Mouse (Mus musculus): ENCODE results near the gene 3110001I22Rik. TPM values are rescaled to one million over a fixed set of nuclear protein-coding genes. Genes with fewer than 3 reads are reported as not detected.
"Not testable (repeated sequence)": the region's sequence is repeated elsewhere in the genome, so short reads cannot be mapped to it uniquely, and the experiment has no call there.

Gene 3110001I22Rik
- total RNA-seq (2014; rRNA removed) = 3.1 and 5.4 TPM in 2 replicates
- 3.2 and 4.0 TPM in 2 replicates for polyA plus RNA-seq (2015; fragmentation: Nextera tagmentation; extraction: Ambion mirVana)

DNA sequence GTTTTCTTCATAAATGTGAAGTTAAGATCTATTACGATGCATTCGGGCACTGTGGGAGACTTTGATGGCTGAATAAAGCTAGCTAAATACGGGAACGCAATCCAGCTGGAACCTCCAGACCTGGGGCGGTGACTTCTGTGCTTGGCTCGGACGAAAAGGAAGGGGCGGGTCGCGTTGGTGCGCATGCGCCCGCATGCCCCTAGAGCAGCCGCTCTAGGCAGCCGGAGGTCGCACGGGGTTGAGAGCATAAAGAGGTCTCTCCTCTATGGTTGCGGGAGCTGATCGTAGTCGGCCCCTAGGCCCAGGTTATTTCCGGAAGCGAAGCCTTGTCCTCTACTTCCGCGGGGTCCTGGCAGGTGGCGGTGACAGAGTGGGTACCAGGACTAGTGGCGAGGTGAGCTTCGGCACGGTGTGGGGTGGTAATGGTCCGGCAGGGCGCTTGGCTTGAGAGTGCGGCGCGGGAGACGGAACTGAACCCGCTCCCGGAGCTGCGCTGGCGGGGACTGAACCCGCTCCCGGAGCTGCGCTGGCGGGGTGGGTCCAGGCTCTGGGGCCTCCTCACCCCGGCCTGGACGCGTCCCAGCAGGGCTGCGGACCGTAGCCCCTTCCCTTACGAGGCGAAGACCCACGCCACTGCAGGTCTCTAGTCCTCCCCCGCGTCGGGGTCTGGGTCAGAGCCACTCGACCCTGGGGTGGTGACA lies at the start of gene 3110001I22Rik, which contains the start of gene Bfar:
Gene 3110001I22Rik, plus strand, starts transcription at position 245 of the 701 bp plus-strand sequence.
Gene Bfar, plus strand, starts transcription at position 174 of the 701 bp plus-strand sequence.
- no peaks in the 10 kb centered on the region for H3K9me3 ChIP-seq (ENCODE audit: low read length)
- H3K27me3 ChIP-seq (ENCODE audit: insufficient read depth, low read length) = no peaks in the 10 kb centered on the region
- H3K36me3 ChIP-seq (ENCODE audit: insufficient read depth, low read length) = peaks cover 2% of the 10 kb centered on the region; the same call in 1 of the 2 replicates
- peak within 1 kb of the TSS; percentile 87 for H3K9ac ChIP-seq (replicated peaks; ENCODE audit: low read length, poor library complexity, severe bottlenecking)
- no peaks in the 10 kb centered on the region; the same call in 1 of the 2 replicates for H3K4me1 ChIP-seq (ENCODE audit: insufficient read depth, low read length)
- ATAC-seq (ENCODE audit: low FRiP score) (peak; percentile 93), DNase-seq (ENCODE audit: low spot score) (peak; percentile 98)
- no peak for TF ChIP-seq CTCF (IDR thresholded peaks at IDR 0.05)
- H3K27ac ChIP-seq (ENCODE audit: low read depth, low read length) = peak within 1 kb of the TSS; percentile 79
- H3K4me3 ChIP-seq (ENCODE audit: low read depth, low read length) = peak within 1 kb of the TSS; percentile 90
- WGBS = under 1% methylated on average over 52 of the region's 54 CpGs
- H3K4me2 ChIP-seq (ENCODE audit: low read depth, low read length, poor library complexity, severe bottlenecking) = peak within 1 kb of the TSS; percentile 80

GRCm38 (mm10) chr16:13628345-13628744 lies 43.4 kb upstream of the 3110001I22Rik start:
- no peak for ATAC-seq (ENCODE audit: low FRiP score)
- WGBS = 46% methylated on average over 5 of the region's 5 CpGs
- H3K27ac ChIP-seq (ENCODE audit: low read depth, low read length) = no peak overlapping the region
- H3K27me3 ChIP-seq (ENCODE audit: insufficient read depth, low read length) = no peaks in the 10 kb centered on the region
- H3K4me3 ChIP-seq (ENCODE audit: low read depth, low read length) = no peak overlapping the region
- no peaks in the 10 kb centered on the region for H3K9me3 ChIP-seq (ENCODE audit: low read length)
- H3K4me2 ChIP-seq (ENCODE audit: low read depth, low read length, poor library complexity, severe bottlenecking) = no peak overlapping the region
- no peaks in the 10 kb centered on the region for H3K4me1 ChIP-seq (ENCODE audit: insufficient read depth, low read length)
- no peak overlapping the region for H3K9ac ChIP-seq (replicated peaks; ENCODE audit: low read length, poor library complexity, severe bottlenecking)
- peak; percentile 37 for DNase-seq (ENCODE audit: low spot score)
- peaks cover 20% of the 10 kb centered on the region for H3K36me3 ChIP-seq (ENCODE audit: insufficient read depth, low read length)
- TF ChIP-seq CTCF (IDR thresholded peaks at IDR 0.05) = peak; percentile 71

DNA sequence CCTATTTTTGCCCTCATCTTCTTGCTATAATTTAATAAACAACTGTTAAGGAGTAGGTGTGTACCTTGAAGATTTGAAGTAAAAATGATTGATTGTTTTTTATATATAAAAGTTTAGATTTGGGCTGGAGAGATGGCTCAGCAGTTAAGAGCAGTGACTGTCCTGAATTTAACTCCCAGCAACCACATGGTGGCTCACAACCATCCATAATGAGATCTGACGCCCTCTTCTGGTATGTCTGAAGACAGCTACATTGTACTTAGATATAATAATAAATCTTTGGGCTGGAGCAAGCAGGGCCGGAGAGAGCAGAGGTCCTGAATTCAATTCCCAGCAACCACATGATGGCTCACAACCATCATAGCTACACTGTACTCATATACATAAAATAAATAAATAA lies 33.5 kb upstream of the 3110001I22Rik start:
- WGBS = 40% methylated on average over 2 of the region's 2 CpGs
- not testable (repeated sequence) for H3K36me3 ChIP-seq (ENCODE audit: insufficient read depth, low read length); DNase-seq (ENCODE audit: low spot score)

GRCm38 (mm10) chr16:13639508-13639907 lies 32.2 kb upstream of the 3110001I22Rik start:
- no peak overlapping the region for H3K9ac ChIP-seq (replicated peaks; ENCODE audit: low read length, poor library complexity, severe bottlenecking)

More for the DNA sequence above, 33.5 kb upstream of the 3110001I22Rik start:
- peak; percentile 58 for TF ChIP-seq CTCF (IDR thresholded peaks at IDR 0.05)
- H3K4me3 ChIP-seq (ENCODE audit: low read depth, low read length); ATAC-seq (ENCODE audit: low FRiP score); H3K27ac ChIP-seq (ENCODE audit: low read depth, low read length); H3K9ac ChIP-seq (replicated peaks; ENCODE audit: low read length, poor library complexity, severe bottlenecking); H3K9me3 ChIP-seq (ENCODE audit: low read length); H3K4me2 ChIP-seq (ENCODE audit: low read depth, low read length, poor library complexity, severe bottlenecking); H3K27me3 ChIP-seq (ENCODE audit: insufficient read depth, low read length); H3K4me1 ChIP-seq (ENCODE audit: insufficient read depth, low read length): not testable (repeated sequence)

DNA sequence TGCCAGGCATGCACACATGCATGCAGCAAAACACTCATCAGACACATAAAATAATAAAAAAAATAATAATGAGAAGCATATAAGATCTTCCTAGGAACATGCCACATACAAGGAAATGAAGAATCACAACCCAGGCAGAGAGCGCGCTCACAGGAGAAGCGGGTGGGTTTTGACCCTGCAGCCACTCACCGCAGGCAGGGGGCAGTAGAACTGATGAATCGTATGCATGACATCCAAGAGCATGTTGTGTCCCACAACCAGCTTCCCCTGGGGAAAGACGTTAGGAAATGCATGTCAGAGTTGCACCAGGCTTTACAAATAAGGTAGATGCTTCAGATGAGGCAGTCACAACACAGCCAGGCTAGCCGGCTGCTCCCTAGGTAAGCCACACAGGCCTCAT lies 31.7 kb upstream of the 3110001I22Rik start:
- TF ChIP-seq CTCF (IDR thresholded peaks at IDR 0.05) = peak; percentile 53
- no peak overlapping the region for H3K27ac ChIP-seq (ENCODE audit: low read depth, low read length)
- DNase-seq (ENCODE audit: low spot score) (no peak), ATAC-seq (ENCODE audit: low FRiP score) (no peak)
- H3K4me3 ChIP-seq (ENCODE audit: low read depth, low read length) = no peak overlapping the region
- 0 out of 2 replicates have a peak, but pooled peaks cover 4% of the 10 kb centered on the region for H3K36me3 ChIP-seq (ENCODE audit: insufficient read depth, low read length)
- H3K9ac ChIP-seq (replicated peaks; ENCODE audit: low read length, poor library complexity, severe bottlenecking) = no peak overlapping the region
- H3K4me1 ChIP-seq (ENCODE audit: insufficient read depth, low read length) = no peaks in the 10 kb centered on the region
- no peak overlapping the region for H3K4me2 ChIP-seq (ENCODE audit: low read depth, low read length, poor library complexity, severe bottlenecking)
- no peaks in the 10 kb centered on the region for H3K9me3 ChIP-seq (ENCODE audit: low read length)
- no peaks in the 10 kb centered on the region for H3K27me3 ChIP-seq (ENCODE audit: insufficient read depth, low read length)
- 76% methylated on average over 7 of the region's 7 CpGs for WGBS

More at GRCm38 (mm10) chr16:13639508-13639907, 32.2 kb upstream of the 3110001I22Rik start:
- DNase-seq (ENCODE audit: low spot score) (no peak), ATAC-seq (ENCODE audit: low FRiP score) (no peak)
- Histone ChIP-seq H3K4me3 (ENCODE audit: low read depth, low read length) (no peak overlapping the region), H3K4me1 (ENCODE audit: insufficient read depth, low read length) (no peaks in the 10 kb centered on the region), H3K27ac (ENCODE audit: low read depth, low read length) (no peak overlapping the region), H3K27me3 (ENCODE audit: insufficient read depth, low read length) (no peaks in the 10 kb centered on the region), H3K9me3 (ENCODE audit: low read length) (no peaks in the 10 kb centered on the region), H3K4me2 (ENCODE audit: low read depth, low read length, poor library complexity, severe bottlenecking) (no peak overlapping the region), H3K36me3 (ENCODE audit: insufficient read depth, low read length) (0 out of 2 replicates have a peak, but pooled peaks cover 4% of the 10 kb centered on the region)
- TF ChIP-seq CTCF (IDR thresholded peaks at IDR 0.05) = no peak
- WGBS = 87% methylated on average over 5 of the region's 5 CpGs

DNA sequence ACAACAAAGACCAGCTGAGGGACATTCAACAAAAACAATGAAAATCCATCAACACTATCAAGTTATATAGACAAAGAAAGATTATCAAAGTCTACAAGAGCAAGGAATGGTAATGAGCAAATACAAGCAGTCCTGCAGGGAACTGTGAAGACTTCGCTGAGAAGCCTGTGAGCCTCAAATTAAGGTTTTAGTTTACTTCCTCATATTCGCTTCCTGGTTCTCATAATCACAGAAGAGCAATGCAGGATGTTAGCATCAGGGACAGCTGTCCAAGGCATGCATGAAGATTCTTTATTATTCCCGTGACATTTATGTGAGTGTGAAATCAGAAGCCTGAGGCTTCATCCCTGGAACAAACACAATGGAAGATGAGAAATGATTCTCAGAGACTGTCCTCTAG lies 27.3 kb upstream of the 3110001I22Rik start:
- Histone ChIP-seq H3K4me2 (ENCODE audit: low read depth, low read length, poor library complexity, severe bottlenecking) (no peak overlapping the region), H3K27ac (ENCODE audit: low read depth, low read length) (no peak overlapping the region), H3K27me3 (ENCODE audit: insufficient read depth, low read length) (no peaks in the 10 kb centered on the region), H3K9ac (replicated peaks; ENCODE audit: low read length, poor library complexity, severe bottlenecking) (no peak overlapping the region), H3K36me3 (ENCODE audit: insufficient read depth, low read length) (peaks cover 14% of the 10 kb centered on the region; the same call in 1 of the 2 replicates), H3K4me1 (ENCODE audit: insufficient read depth, low read length) (no peaks in the 10 kb centered on the region), H3K4me3 (ENCODE audit: low read depth, low read length) (no peak overlapping the region), H3K9me3 (ENCODE audit: low read length) (no peaks in the 10 kb centered on the region)
- ATAC-seq (ENCODE audit: low FRiP score) (no peak), DNase-seq (ENCODE audit: low spot score) (no peak)
- TF ChIP-seq CTCF (IDR thresholded peaks at IDR 0.05) = no peak
- WGBS = 92% methylated on average over 3 of the region's 3 CpGs
